Mouse (Mus musculus) inflammation-experienced regulatory T-cells (primary cell): ENCODE measurements around the gene Olfr1351. TPM values are rescaled to one million over a fixed set of nuclear protein-coding genes. Genes with fewer than 3 reads are reported as not detected.

Source experiments
- polyA plus RNA-seq, 2 experiments: library from polyadenylated mRNA; unstranded; fragments of 100-300 nt; shearing (Covaris generic); gene quantifications; one replicate each; pipeline ENCODE4 v1.2.1; 2017

Gene Olfr1351
- 1 to 10 TPM in 1 of 2 experiments, under 1 TPM in 1; 0.06 to 1.2 TPM for polyA plus RNA-seq

DNA sequence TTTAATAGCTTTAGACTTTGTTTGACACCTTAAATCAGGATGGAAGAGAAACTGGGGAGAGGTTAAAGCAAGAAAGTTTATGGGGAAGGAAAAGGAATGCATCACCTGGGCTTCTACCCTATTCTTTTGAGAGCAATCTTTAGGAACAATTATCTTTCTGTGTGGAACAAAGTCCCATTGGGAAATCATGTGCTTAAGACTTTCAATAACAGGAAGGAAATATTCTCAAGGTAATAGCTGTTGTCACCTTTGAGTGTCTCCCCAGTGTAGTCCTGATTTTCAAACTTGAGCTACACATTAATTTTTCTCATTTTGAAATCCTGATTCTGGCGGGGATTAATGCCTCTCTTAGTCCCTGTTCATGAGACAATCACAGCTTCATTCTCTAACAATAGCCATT is at the start of gene Olfr1351:
TSS of gene Olfr1351 (plus strand) at position 301 of the 400 bp plus-strand sequence.

DNA sequence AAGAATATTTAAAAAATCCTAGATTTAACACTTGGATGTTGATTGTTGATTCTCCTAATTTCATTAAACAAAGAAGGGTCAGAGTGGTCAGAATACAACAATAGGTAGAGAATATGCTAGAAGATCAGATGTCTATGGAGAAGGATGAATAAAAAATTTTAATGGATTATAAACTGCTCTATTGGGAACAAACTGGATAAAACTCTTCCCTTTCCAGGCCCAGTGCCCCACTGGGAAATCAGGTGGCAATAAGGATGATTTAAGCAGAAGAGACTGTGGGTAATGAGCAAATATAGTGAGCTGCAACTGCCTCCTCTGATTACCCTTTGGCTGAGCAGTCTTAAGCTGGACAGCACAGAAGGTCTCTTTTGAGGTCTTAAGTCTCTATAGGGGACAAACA is 49.3 kb upstream of the Olfr1351 start, which contains the start of gene Olfr1353:
TSS of gene Olfr1353 (plus strand) at position 301 of the 400 bp plus-strand sequence.

GRCm38 (mm10) chr10:78980750-78981149 is 31.5 kb upstream of the Olfr1351 start, which contains the start of gene Olfr1352:
TSS of gene Olfr1352 (plus strand) at chr10:78981050.

GRCm38 (mm10) chr10:79028441-79028840 is 16.2 kb downstream of the Olfr1351 start, which contains the start of gene Olfr57:
TSS of gene Olfr57 (plus strand) at chr10:79028741.

Other genes with a start within 250 kb of the Olfr1351 start
- not detected for gene Slc1a6, start 232.0 kb upstream of the Olfr1351 start, polyA plus RNA-seq
- under 1 TPM; 0.33 to 0.49 TPM for gene Olfr1356, start 160.3 kb upstream of the Olfr1351 start, polyA plus RNA-seq
- not detected for gene Olfr1355, start 136.9 kb upstream of the Olfr1351 start, polyA plus RNA-seq
- gene Olfr1354, start 99.3 kb upstream of the Olfr1351 start, polyA plus RNA-seq: not detected
- gene Olfr8, start 61.8 kb upstream of the Olfr1351 start, polyA plus RNA-seq: not detected
- gene Olfr1353, start 49.2 kb upstream of the Olfr1351 start, polyA plus RNA-seq: under 1 TPM in 1 of 2 experiments, not detected in 1; 0.08 TPM
- not detected for gene Olfr1352, start 31.4 kb upstream of the Olfr1351 start, polyA plus RNA-seq
- gene Olfr57, start 16.3 kb downstream of the Olfr1351 start, polyA plus RNA-seq: under 1 TPM; 0.25 to 0.43 TPM
- 10 to 100 TPM; 20.4 to 26.2 TPM for gene 2610008E11Rik, start 85.1 kb downstream of the Olfr1351 start, polyA plus RNA-seq
- gene Vmn2r80, start 136.3 kb downstream of the Olfr1351 start, polyA plus RNA-seq: under 1 TPM in 1 of 2 experiments, not detected in 1; 0.71 TPM
- gene Vmn2r81, start 235.2 kb downstream of the Olfr1351 start, polyA plus RNA-seq: not detected